Mouse (Mus musculus) midbrain, embryonic 12.5 days (tissue): ENCODE results near the gene Arpin. TPM values are rescaled to one million over a fixed set of nuclear protein-coding genes. Genes with fewer than 3 reads are reported as not detected.

Experiments
- ATAC-seq: fragments of 200-750 bp; cut with Nextera tagmentation; 2 replicates; pipeline ENCODE4 v1.8.0; 2017; ENCODE audit warnings: low read depth, moderate TSS enrichment, moderate library complexity; ENCODE audit not compliant: low FRiP score
- H3K27ac ChIP-seq: fragments of 300-500 bp; sonication (generic); replicated peaks from 2 replicates; pipeline ENCODE4 v1.5.1; 2016; ENCODE audit warnings: mild to moderate bottlenecking
- H3K27me3 ChIP-seq: fragments of 300-500 bp; sonication (generic); 2 replicates; pipeline ENCODE4 v1.6.1; 2016; ENCODE audit warnings: mild to moderate bottlenecking
- H3K36me3 ChIP-seq: fragments of 300-500 bp; sonication (generic); 2 replicates; pipeline ENCODE4 v1.6.1; 2016
- H3K4me1 ChIP-seq: fragments of 300-500 bp; sonication (generic); 2 replicates; pipeline ENCODE4 v1.6.1; 2016
- H3K4me2 ChIP-seq: fragments of 300-500 bp; sonication (generic); replicated peaks from 2 replicates; pipeline ENCODE4 v1.6.1; 2016; ENCODE audit warnings: mild to moderate bottlenecking, moderate library complexity
- H3K4me3 ChIP-seq: fragments of 300-500 bp; sonication (generic); 2 replicates; pipeline ENCODE4 v1.5.1; 2016; ENCODE audit warnings: mild to moderate bottlenecking
- H3K9ac ChIP-seq: fragments of 300-500 bp; sonication (generic); replicated peaks from 2 replicates; pipeline ENCODE4 v1.6.1; 2016; ENCODE audit warnings: mild to moderate bottlenecking, moderate library complexity
- H3K9me3 ChIP-seq: fragments of 300-500 bp; sonication (generic); 2 replicates; pipeline ENCODE4 v1.6.1; 2016; ENCODE audit warnings: mild to moderate bottlenecking
- WGBS: fragments of 180-500 bp; shearing (Covaris S2); methylation state at CpG from one replicate; pipeline ENCODE4 v1.1.7; 2016; 5-methylcytosine and 5-hydroxymethylcytosine counted together
- microRNA-seq: library from miRNA; unstranded; fragments of <30 nt; microRNA quantifications from one replicate; pipeline ENCODE4, GENCODE M21; 2017
- polyA plus RNA-seq: library from polyadenylated mRNA; unstranded; fragments of >200 nt; fragmentation: Nextera tagmentation; extraction: Ambion mirVana; gene quantifications from 2 replicates; pipeline ENCODE4 v1.2.1, GENCODE M21; 2016

The Arpin gene
- polyA plus RNA-seq, 1 experiment from 2014 or later = 19.2 TPM

DNA sequence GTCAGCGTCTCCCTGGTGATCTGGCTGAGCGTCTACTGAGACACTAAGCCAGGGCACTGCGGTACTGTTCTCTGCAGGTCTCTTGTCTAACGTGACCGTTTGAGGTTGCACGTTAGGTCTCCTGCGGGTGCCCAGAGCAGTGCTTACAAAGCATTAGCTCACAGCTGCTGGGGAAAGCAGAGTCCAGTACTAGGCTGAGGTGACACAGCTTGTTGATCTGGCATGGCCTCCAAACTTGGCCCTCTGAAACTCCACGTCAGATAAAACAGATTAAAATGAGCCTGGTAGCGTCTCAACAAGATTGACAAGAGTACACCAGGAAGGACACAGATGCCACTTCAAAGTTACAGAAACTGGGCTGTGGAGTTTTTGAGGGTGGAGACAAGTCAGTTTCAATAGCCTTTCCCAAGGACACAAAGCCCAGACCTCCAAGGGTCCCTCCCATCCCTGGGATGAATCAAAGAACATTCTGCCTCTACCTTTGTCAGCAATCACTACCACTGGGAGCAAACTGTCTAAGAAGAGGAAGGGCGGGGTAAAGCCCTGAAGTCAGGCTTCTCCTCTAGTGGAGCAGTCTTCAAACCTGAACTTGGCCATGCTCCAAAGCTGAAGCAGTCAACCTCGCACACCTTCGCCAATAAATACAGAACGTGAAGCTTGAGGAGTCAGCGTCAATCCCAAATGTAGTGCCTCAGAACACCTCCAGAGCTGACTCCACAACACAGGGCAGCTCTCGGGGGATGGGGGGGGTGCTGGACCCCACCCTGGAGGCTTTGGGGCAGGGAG, 44.5 kb downstream of the Arpin start:
- whole genome bisulfite sequencing = 95% methylated on average over 15 of the region's 15 CpGs
- H3K4me2 ChIP-seq = no peak overlapping the region
- H3K36me3 ChIP-seq = peaks cover 40% of the 10 kb centered on the region
- no peak overlapping the region for H3K27ac ChIP-seq
- no peak overlapping the region for H3K9ac ChIP-seq
- no peak overlapping the region for H3K4me3 ChIP-seq
- H3K4me1 ChIP-seq = no peaks in the 10 kb centered on the region
- no peaks in the 10 kb centered on the region for H3K27me3 ChIP-seq
- ATAC-seq = no peak
- no peaks in the 10 kb centered on the region for H3K9me3 ChIP-seq

GRCm38 (mm10) chr7:79888603-79889002, 46.6 kb downstream of the Arpin start:
- 91% methylated on average over 9 of the region's 9 CpGs for WGBS
- H3K36me3 ChIP-seq = peaks cover 25% of the 10 kb centered on the region
- H3K4me3 ChIP-seq = no peak overlapping the region
- H3K9ac ChIP-seq = no peak overlapping the region
- H3K4me2 ChIP-seq = no peak overlapping the region
- no peaks in the 10 kb centered on the region for H3K27me3 ChIP-seq
- no peaks in the 10 kb centered on the region for H3K4me1 ChIP-seq
- H3K9me3 ChIP-seq = no peaks in the 10 kb centered on the region
- no peak overlapping the region for H3K27ac ChIP-seq
- no peak for ATAC-seq

GRCm38 (mm10) chr7:79883613-79884334, 51.4 kb downstream of the Arpin start:
- Histone ChIP-seq H3K4me1 (no peaks in the 10 kb centered on the region), H3K27ac (no peak overlapping the region), H3K9me3 (no peaks in the 10 kb centered on the region), H3K36me3 (peaks cover 48% of the 10 kb centered on the region), H3K27me3 (no peaks in the 10 kb centered on the region), H3K4me2 (no peak overlapping the region), H3K4me3 (no peak overlapping the region), H3K9ac (no peak overlapping the region)
- ATAC-seq = no peak
- 93% methylated on average over 7 of the region's 7 CpGs for WGBS

GRCm38 (mm10) chr7:79881901-79882300, 53.3 kb downstream of the Arpin start:
- WGBS = 97% methylated on average over 6 of the region's 6 CpGs
- Histone ChIP-seq H3K4me3 (no peak overlapping the region), H3K36me3 (peaks cover 48% of the 10 kb centered on the region), H3K4me1 (no peaks in the 10 kb centered on the region), H3K9ac (no peak overlapping the region), H3K27me3 (no peaks in the 10 kb centered on the region), H3K27ac (no peak overlapping the region), H3K9me3 (no peaks in the 10 kb centered on the region), H3K4me2 (no peak overlapping the region)
- ATAC-seq = no peak

DNA sequence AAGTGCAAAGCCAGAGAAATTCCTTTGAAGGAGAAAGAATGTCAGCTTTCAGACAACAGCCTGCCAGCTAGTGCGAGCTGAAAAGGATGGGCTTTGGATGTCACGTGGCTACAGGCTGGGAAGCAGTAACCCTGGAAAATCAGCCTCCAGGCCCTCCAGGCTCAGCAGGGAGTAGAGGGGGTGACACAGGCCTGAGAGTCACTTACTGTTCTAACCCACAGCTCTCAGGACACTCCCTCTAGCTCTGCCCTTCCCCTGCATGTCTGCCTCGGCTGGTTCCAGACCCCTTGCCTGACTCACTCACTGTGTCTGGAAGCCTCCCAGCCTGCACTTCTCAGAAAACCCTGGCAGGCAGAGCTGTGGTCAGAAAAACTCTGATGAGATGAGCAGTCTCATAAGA, 54.2 kb downstream of the Arpin start:
- H3K36me3 ChIP-seq = peaks cover 48% of the 10 kb centered on the region
- H3K4me2 ChIP-seq = no peak overlapping the region
- no peak overlapping the region for H3K9ac ChIP-seq
- no peak overlapping the region for H3K4me3 ChIP-seq
- H3K27ac ChIP-seq = no peak overlapping the region
- H3K9me3 ChIP-seq = no peaks in the 10 kb centered on the region
- no peaks in the 10 kb centered on the region for H3K4me1 ChIP-seq
- ATAC-seq = no peak
- 52% methylated on average over 3 of the region's 3 CpGs for whole genome bisulfite sequencing
- no peaks in the 10 kb centered on the region for H3K27me3 ChIP-seq

GRCm38 (mm10) chr7:79880033-79880432, 55.1 kb downstream of the Arpin start:
- Histone ChIP-seq H3K27ac (no peak overlapping the region), H3K4me2 (no peak overlapping the region), H3K9ac (peak overlapping the region; percentile 34; the same call in 1 of the 2 replicates), H3K9me3 (no peaks in the 10 kb centered on the region), H3K36me3 (peaks cover 48% of the 10 kb centered on the region), H3K4me3 (no peak overlapping the region), H3K27me3 (no peaks in the 10 kb centered on the region), H3K4me1 (no peaks in the 10 kb centered on the region)
- no peak for ATAC-seq
- 88% methylated on average over 6 of the region's 6 CpGs for WGBS

- Histone ChIP-seq H3K9ac (no peak overlapping the region), H3K27me3 (no peaks in the 10 kb centered on the region), H3K36me3 (peaks cover 47% of the 10 kb centered on the region), H3K4me3 (no peak overlapping the region), H3K4me2 (no peak overlapping the region), H3K27ac (no peak overlapping the region), H3K4me1 (no peaks in the 10 kb centered on the region), H3K9me3 (no peaks in the 10 kb centered on the region)
- ATAC-seq = no peak
- 78% methylated on average over 2 of the region's 2 CpGs for WGBS
These were observed 56.6 kb downstream of the Arpin start for GRCm38 (mm10) chr7:79878455-79879025.

Small RNA genes within 50 kb of the gene (microRNA-seq; reads per million reads assigned to microRNA genes)
- not detected for gene Gm24541

Other genes with a start within 250 kb of the Arpin start
- gene Kif7, start 219.6 kb downstream of the Arpin start, polyA plus RNA-seq = 7.2 and 7.5 TPM in 2 replicates
- gene Plin1, start 202.5 kb downstream of the Arpin start, polyA plus RNA-seq = not detected in 2 replicates
- gene Pex11a, start 192.2 kb downstream of the Arpin start, polyA plus RNA-seq = 8.1 and 8.8 TPM in 2 replicates
- gene Wdr93, start 192.2 kb downstream of the Arpin start, polyA plus RNA-seq = 0.13 and 0.34 TPM in 2 replicates
- gene Mesp1, start 141.6 kb downstream of the Arpin start, polyA plus RNA-seq = not detected in 2 replicates
- 0.20 and 0.46 TPM in 2 replicates for gene Mesp2, start 124.6 kb downstream of the Arpin start, polyA plus RNA-seq
- gene Anpep, start 74.3 kb downstream of the Arpin start, polyA plus RNA-seq = 2.0 and 2.3 TPM in 2 replicates
- 55.3 and 55.5 TPM in 2 replicates for gene Ap3s2, start 14.7 kb downstream of the Arpin start, polyA plus RNA-seq
- gene Zfp710, start 89.5 kb upstream of the Arpin start, polyA plus RNA-seq = 31.1 and 32.8 TPM in 2 replicates
- gene Idh2, start 180.0 kb upstream of the Arpin start, polyA plus RNA-seq = 331 and 347 TPM in 2 replicates